Mouse (Mus musculus): ENCODE data around the gene Gm49396.

Gm49396 gene

GRCm38 (mm10) chr7:30553021-30553589 is 10.0 kb upstream of the Gm49396 start:
- peak; percentile 84 for DNase-seq

DNA sequence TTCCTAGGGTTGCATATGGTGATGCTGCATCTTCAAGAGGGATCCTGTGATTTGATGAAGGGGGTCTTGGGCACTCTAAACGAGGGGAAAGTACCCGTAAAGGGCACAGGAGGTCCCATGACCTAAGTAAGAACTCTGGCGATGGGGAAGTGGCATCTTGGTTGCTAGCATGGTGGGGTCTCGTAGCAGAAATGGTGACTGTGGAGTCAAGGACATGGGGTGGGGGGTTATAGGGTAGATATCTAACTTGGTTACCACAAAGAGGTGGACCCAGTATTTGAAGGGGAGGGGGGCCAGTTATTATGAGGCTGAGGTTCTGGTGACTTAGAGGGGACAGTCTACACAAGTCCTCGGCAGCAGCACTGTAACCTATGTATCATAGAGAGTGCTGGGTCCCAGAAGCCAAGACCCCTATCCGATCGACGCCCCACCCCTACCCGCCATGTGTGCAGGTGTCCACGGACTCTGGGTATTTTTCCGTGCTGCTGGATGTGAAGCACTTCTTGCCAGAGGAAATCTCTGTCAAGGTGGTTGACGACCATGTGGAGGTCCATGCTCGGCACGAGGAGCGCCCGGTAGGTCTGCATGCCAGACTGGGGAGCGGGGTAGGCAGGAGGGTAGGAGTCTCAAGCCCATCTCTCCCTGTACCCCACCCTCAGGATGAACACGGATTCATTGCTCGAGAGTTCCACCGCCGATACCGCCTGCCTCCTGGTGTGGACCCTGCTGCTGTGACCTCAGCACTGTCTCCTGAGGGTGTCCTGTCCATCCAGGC is 9.1 kb upstream of the Gm49396 start:
- peak; percentile 67 for DNase-seq

GRCm38 (mm10) chr7:30556894-30557536 is 6.1 kb upstream of the Gm49396 start:
- no peak for DNase-seq

DNA sequence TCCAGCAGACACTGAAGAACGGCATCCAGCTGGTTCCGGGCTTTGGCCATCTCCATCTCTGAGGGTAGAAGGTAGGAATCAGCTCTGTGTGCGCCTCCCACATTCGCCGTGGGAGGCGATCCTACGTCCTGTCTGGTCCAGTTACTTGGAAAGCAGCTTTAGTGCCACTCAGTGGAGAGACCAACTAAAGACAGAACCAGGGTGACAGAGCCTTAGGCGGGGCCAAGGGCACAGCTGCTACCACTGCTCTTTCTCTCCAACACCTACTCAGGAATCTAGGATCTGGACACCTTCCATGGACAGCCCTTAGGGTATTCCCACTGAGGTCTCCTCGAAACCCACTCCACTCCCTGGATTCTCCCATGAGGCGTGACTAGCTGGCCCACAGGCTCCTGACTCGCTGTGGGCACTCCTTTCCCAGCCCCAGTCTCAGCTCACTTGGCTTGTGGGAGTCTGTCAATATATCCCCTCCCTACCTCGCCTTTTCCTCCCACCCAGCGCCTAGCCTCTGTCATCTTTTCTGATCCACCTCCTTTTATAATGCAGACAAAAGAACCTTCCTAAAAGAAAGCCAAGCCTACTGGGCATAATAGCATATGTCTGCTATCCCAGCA is 5.1 kb upstream of the Gm49396 start:
- peak; percentile 45 for DNase-seq

DNA sequence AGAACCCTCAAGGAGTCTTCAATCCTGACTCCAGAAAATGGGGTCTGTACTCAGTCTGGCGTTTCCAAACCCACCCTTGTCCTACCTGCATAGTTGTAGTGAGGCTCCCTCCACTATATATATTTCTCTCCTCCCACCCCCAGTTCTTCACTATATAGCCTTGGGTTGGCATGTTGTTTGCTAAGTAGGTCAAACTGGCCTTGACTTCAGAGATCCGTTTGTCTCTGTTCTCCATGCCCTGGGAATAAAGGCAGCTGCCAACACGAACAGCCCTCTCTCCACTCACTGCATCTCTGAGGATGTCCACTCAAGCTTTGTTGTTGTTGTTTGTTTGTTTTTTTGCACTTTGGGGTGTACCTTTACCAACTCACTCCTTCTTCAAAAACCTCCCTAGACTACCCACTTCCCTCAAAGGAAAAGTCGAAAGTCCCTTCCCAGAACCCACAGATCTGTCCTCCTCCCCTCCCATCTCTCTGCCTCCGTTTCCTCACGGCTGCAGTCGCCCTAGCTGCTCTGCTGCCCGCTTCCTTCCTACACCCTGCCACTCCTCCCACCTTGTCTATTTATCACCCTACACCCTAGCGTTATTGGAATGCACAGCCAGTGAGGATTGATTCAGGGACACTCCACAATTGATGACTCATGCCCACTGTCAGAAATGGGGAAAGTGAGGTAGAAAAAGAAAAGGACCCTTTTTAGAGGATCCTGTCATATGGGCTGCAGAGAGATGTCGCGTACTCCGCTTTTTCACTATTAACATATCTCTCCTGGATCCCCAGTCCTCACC is 4.3 kb upstream of the Gm49396 start:
- peak; percentile 54 for DNase-seq

DNA sequence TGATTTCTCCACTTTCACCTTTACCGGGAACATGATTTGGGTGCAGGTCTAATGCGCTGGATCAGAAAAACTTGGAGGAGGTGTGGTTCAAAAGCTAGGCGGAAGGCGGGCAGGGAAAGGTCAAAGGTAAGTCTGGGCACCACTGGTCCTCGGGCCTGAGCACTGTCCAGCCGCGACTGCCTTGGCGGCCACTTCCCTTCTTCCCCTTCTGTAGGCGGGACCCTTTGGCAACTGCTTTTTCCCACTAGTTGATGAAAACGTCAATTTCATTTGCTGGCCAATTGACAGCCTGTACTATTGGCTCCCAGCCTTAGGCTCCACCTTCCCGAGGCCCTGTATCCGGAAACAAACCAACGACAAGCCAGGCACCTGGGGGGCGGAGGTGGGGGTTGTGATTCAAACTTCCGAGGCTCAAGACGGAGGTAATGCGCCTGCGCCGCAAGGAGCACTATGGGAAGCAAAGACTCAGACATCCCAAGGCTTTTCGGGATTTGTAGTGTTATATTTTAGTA is 3.6 kb upstream of the Gm49396 start, which contains the start of gene Lin37:
TSS of gene Lin37 (minus strand) at position 396 of the 512 bp plus-strand sequence.
- DNase-seq, result peak; percentile 100

DNA sequence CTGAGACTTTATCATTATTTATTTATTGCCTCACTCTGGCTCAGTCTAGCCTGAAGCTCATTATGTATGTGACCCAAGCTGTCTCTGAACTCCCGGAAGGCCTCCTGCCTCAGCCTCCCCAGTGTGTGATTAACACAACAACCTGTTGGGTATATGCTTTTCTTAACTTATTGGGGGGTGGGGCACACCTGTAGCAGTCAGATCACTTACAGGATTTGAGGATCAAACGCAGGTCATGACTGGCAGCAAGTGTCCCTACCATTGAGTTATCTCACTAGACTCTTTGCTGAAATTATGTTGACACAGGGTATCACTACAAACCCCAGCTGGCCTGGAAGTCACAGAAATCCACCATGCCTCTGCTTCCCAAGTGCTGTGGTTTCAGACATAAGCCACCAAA is 2.8 kb upstream of the Gm49396 start:
- DNase-seq, result peak; percentile 61

DNA sequence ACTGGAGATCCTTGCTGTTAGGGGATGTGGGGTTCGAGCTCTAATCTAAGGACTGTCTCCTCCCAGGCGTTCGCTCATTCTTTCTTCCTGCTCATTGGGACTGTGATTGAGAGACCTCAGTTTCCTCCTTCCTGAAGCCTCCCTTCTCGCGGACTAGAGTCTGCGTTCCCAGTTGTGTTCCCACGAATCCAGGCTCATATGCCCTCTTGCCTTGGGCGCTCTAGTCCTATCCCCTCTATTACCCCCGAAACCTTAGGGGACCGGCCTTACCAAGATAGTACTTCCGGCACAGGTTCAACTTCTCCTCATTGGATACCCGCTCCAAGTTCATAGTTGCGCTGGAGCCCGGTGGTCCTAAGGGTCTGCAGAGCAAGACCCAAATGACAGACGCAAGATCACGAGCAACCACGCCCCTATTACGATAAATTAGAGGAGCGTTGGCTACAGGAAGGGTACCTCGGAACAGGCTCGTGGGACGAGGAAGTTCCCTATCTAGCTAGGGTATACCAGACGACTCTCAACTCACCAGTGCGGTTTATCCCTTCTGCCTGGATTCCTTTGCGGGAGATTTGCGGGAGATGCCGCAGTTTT is 523 bp upstream of the Gm49396 start:
- no peak for DNase-seq

DNA sequence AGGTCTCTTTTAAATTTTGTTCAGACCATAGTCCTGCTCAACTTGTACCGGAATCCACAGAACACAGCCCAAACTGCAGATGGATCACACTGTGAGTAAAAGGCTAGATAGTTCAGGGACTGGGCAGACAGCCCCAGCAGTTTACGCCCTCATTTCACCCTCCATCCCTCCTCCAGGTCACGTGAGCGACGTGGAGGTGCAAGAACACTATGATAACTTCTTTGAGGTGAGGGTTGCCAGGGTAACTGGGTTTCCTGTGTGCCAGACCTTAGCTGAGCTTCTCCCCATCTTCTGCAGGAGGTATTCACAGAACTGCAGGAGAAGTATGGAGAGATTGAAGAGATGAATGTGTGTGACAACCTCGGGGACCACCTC is 749 bp downstream of the Gm49396 start:
- DNase-seq, result no peak

DNA sequence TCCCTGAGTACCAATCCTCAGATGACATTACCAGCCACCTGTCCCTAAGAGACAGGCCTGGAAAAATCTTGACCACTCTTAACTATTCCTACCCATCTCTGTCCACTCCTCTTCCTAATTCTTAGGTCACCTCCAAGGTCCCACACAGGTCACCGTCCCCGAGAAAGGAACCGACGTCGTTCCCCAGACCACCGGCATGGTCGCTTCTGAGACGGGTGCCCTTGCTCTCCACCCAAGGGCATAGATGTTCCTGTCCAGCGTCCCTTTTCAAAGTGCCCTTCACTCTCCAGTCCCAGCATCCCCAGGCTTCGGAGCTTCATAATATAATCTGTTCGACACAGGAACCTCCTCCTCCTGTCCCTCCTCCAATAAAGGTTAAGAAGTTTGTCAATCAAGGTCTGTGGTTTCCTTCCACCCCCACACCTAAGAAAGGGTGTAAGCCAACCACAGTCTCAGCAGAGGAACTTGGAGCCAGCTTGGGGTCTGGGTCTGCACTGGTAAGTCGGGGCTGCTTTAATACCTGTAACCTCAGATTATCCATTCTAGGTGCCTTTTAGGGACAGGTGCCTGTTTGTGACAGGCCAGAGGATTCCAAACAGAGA is 1.9 kb downstream of the Gm49396 start, which contains the start of gene Igflr1:
TSS of gene Igflr1 (plus strand) at position 458 of the 602 bp plus-strand sequence.
- peak; percentile 60 for DNase-seq

GRCm38 (mm10) chr7:30566033-30566432 is 2.9 kb downstream of the Gm49396 start:
- DNase-seq, result peak; percentile 38

- DNase-seq, result peak; percentile 29
Measured at GRCm38 (mm10) chr7:30567555-30567954, 4.4 kb downstream of the Gm49396 start.

DNA sequence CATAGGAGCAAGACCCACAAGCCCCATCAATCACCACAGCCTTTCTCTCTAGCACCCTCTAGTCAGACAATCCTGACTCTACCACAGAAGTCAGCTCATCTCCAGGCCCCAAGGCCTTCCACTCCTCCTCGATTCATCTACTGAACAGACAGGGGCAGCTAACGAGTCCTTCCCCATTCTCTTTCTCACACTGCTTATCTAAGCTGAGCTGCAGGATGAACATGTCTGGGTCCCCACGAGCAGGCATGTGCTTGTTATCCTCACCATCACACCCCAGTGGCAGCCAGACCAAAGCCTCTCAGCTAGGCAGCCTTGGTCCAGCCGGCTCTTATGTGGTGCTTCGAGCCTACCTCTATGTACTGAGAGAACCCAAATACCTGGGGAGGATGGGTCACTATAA is 9.2 kb downstream of the Gm49396 start:
- no peak for DNase-seq

DNA sequence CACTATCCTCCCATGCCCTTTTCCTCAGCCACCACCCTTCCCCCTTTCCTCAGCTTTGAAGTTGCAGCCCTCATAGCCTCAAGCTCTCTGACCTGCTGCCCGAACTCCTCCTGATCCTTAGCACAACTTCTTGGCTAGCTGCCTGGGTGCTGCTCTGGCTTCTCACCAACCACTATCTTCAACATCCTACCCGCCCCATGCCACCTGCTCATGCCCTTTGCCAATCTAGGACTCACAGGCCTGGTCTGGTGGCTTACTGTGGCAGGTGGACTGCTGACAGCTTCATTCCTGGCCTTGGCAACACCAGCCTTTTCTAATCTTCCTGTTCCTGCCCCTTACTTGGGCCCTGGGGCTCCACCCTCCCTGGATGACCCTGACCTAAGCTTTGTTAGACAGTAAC is 9.8 kb downstream of the Gm49396 start:
- DNase-seq, result peak; percentile 88

- no peak for DNase-seq
Measured at GRCm38 (mm10) chr7:30579950-30580349, 16.8 kb downstream of the Gm49396 start.

DNA sequence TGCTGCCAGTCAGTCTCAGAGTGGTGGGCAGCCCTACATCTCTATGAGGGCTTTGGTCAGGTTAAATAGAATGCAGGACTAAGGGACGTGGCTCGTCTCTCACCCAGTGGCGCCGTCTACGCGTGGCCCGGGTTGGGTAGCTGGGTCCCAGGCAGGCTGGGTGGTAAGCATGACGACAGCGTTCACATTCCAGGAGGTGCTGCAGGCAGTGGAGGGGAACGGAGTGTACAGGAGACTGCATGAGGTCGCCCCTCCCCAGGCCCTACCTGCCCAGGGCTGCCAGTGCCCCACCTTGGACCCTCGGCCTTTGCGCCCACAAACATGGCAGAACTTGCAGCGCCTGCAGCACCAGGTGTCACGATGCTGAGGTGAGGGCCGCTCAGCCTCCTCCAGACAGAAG is 18.4 kb downstream of the Gm49396 start:
- DNase-seq, result no peak

DNA sequence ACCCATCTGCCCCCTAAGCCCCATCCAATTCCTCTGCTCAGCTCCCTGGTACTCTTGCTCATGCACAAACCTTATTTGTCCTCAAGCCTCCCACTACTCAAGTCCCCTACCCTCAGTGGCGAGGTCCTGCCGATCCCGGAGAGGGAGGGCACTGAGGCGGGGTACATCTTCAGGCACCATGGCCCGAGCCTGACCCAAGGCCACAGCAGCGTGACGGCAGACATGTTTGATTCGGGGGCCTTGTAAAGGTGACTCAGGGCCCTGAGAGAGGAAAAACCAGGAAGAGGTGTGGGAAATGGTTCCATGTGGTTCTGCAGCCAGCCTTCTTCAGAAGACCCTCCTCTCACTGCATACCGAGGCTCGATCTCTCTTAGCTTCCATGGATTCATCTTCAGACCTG is 21.2 kb downstream of the Gm49396 start:
- DNase-seq, result no peak

DNA sequence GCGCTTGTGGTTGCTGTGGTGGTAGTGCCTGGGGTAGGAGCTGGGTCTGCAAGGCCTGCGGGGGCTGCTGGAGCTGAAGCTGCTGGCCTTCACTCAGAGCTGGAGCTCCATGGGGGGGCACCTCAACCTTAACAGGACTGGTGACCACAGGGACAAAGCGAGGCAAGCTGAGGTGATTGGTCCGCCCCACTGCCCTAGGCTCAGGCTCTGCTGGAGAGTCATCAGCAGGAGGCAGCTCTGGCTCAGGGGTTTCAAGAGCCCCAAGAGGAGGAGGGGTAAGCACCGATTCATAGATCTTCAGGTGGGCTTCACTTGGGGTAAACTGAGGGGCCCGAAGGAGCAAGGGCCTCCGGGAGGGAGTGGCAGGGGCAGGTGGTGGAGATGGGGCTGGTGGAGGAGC is 22.0 kb downstream of the Gm49396 start:
- no peak for DNase-seq

GRCm38 (mm10) chr7:30586455-30587020 is 23.4 kb downstream of the Gm49396 start:
- no peak for DNase-seq

GRCm38 (mm10) chr7:30587842-30588667 is 24.9 kb downstream of the Gm49396 start:
- peak; percentile 71 for DNase-seq
